Mouse (Mus musculus) lung, embryonic 14.5 days (tissue): ENCODE data around the gene Zfp541. TPM values are rescaled to one million over a fixed set of nuclear protein-coding genes. Genes with fewer than 3 reads are reported as not detected.

Experiments
- ATAC-seq: fragments of 200-750 bp; cut with Nextera tagmentation; 2 replicates; pipeline ENCODE4 v1.8.0; 2017; ENCODE audit warnings: mild to moderate bottlenecking, moderate TSS enrichment, moderate library complexity; ENCODE audit not compliant: insufficient read depth
- DNase-seq: peaks from one replicate; pipeline ENCODE4 v3.0.0-alpha.2; 2015
- H3K27ac ChIP-seq: fragments of 300-500 bp; sonication (generic); 2 replicates; pipeline ENCODE4 v1.5.1; 2014; ENCODE audit warnings: low read depth, mild to moderate bottlenecking, moderate library complexity
- H3K27me3 ChIP-seq: fragments of 300-500 bp; sonication (generic); 2 replicates; pipeline ENCODE4 v1.6.1; 2014; ENCODE audit warnings: low read length, control low read depth; ENCODE audit not compliant: insufficient read depth
- H3K36me3 ChIP-seq: fragments of 300-500 bp; sonication (generic); 2 replicates; pipeline ENCODE4 v1.6.1; 2014; ENCODE audit warnings: control low read depth; ENCODE audit not compliant: insufficient read depth
- H3K4me1 ChIP-seq: fragments of 300-500 bp; sonication (generic); 2 replicates; pipeline ENCODE4 v1.6.1; 2014; ENCODE audit warnings: antibody characterized with exemption, control low read depth; ENCODE audit not compliant: insufficient read depth
- H3K4me2 ChIP-seq: fragments of 300-500 bp; sonication (generic); 2 replicates; pipeline ENCODE4 v1.6.1; 2014; ENCODE audit warnings: mild to moderate bottlenecking
- H3K4me3 ChIP-seq: fragments of 300-500 bp; sonication (generic); 2 replicates; pipeline ENCODE4 v1.5.1; 2014; ENCODE audit warnings: low read depth, low read length
- H3K9ac ChIP-seq: fragments of 300-500 bp; sonication (generic); 2 replicates; pipeline ENCODE4 v1.6.1; 2014
- H3K9me3 ChIP-seq: fragments of 300-500 bp; sonication (generic); 2 replicates; pipeline ENCODE4 v1.6.1; 2016; ENCODE audit warnings: low read depth, low read length, control low read depth
- CTCF ChIP-seq: IDR thresholded peaks from 2 replicates; pipeline ENCODE4 v1.5.1; 2016; ENCODE audit warnings: antibody characterized with exemption, low read depth
- WGBS: fragments of 180-500 bp; shearing (Covaris S2); extraction: QIAGEN DNeasy Blood & Tissue Kit; methylation state at CpG from one replicate; pipeline ENCODE4 v1.1.7; 2014; 5-methylcytosine and 5-hydroxymethylcytosine counted together
- polyA plus RNA-seq: library from polyadenylated mRNA; unstranded; fragments of >200 nt; fragmentation: Nextera tagmentation; extraction: Ambion mirVana; gene quantifications from 2 replicates; pipeline ENCODE4 v1.2.1, GENCODE M21; 2014

The Zfp541 gene
- polyA plus RNA-seq, 1 experiment from 2014 or later: not detected

- Histone ChIP-seq H3K9ac (no peak overlapping the region), H3K36me3 (no peaks in the 10 kb centered on the region), H3K4me2 (no peak overlapping the region), H3K4me3 (no peak overlapping the region), H3K27me3 (no peaks in the 10 kb centered on the region), H3K4me1 (no peaks in the 10 kb centered on the region), H3K9me3 (no peaks in the 10 kb centered on the region), H3K27ac (no peak overlapping the region; the same call in 1 of the 2 replicates)
- no peak for ATAC-seq
- WGBS: 80% methylated on average over 5 of the region's 5 CpGs
- DNase-seq: no peak
- no peak for TF ChIP-seq CTCF
Measured at GRCm38 (mm10) chr7:16019256-16020094, 42.1 kb upstream of the Zfp541 start.

- Histone ChIP-seq H3K4me2 (no peak overlapping the region), H3K36me3 (0 out of 2 replicates have a peak, but pooled peaks cover 9% of the 10 kb centered on the region), H3K4me3 (no peak overlapping the region), H3K27ac (no peak overlapping the region), H3K4me1 (no peaks in the 10 kb centered on the region), H3K27me3 (no peaks in the 10 kb centered on the region), H3K9me3 (no peaks in the 10 kb centered on the region), H3K9ac (no peak overlapping the region)
- TF ChIP-seq CTCF: no peak
- no peak for ATAC-seq
- DNase-seq: no peak
- WGBS: 90% methylated on average over 8 of the region's 8 CpGs
Measured at GRCm38 (mm10) chr7:16024603-16025222, 36.9 kb upstream of the Zfp541 start.

- Histone ChIP-seq H3K4me1 (no peaks in the 10 kb centered on the region), H3K27me3 (no peaks in the 10 kb centered on the region), H3K4me2 (no peak overlapping the region), H3K4me3 (no peak overlapping the region), H3K9ac (no peak overlapping the region), H3K27ac (no peak overlapping the region), H3K36me3 (peaks cover 14% of the 10 kb centered on the region; the same call in 1 of the 2 replicates), H3K9me3 (no peaks in the 10 kb centered on the region)
- TF ChIP-seq CTCF: no peak
- DNase-seq (no peak), ATAC-seq (no peak)
- 78% methylated on average over 6 of the region's 6 CpGs for WGBS
Measured at GRCm38 (mm10) chr7:16028102-16028927, 33.3 kb upstream of the Zfp541 start.

- Histone ChIP-seq H3K9ac (no peak overlapping the region), H3K27me3 (no peaks in the 10 kb centered on the region), H3K4me3 (no peak overlapping the region), H3K4me1 (no peaks in the 10 kb centered on the region), H3K36me3 (peaks cover 14% of the 10 kb centered on the region; the same call in 1 of the 2 replicates), H3K9me3 (no peaks in the 10 kb centered on the region), H3K27ac (no peak overlapping the region), H3K4me2 (no peak overlapping the region)
- ATAC-seq (no peak), DNase-seq (no peak)
- TF ChIP-seq CTCF: no peak
- 88% methylated on average over 4 of the region's 4 CpGs for WGBS
Measured at GRCm38 (mm10) chr7:16031072-16031471, 30.5 kb upstream of the Zfp541 start.

GRCm38 (mm10) chr7:16033059-16033458, 28.6 kb upstream of the Zfp541 start:
- Histone ChIP-seq H3K27ac (no peak overlapping the region), H3K4me2 (no peak overlapping the region), H3K27me3 (no peaks in the 10 kb centered on the region), H3K4me3 (no peak overlapping the region), H3K9ac (no peak overlapping the region), H3K36me3 (peaks cover 9% of the 10 kb centered on the region; the same call in 1 of the 2 replicates), H3K9me3 (no peaks in the 10 kb centered on the region), H3K4me1 (no peaks in the 10 kb centered on the region)
- WGBS: 79% methylated on average over 1 of the region's 1 CpGs
- TF ChIP-seq CTCF: no peak
- no peak for ATAC-seq
- no peak for DNase-seq

- 89% methylated on average over 8 of the region's 8 CpGs for WGBS
- Histone ChIP-seq H3K27ac (no peak overlapping the region), H3K36me3 (peaks cover 4% of the 10 kb centered on the region; the same call in 1 of the 2 replicates), H3K9me3 (no peaks in the 10 kb centered on the region), H3K4me3 (no peak overlapping the region), H3K9ac (no peak overlapping the region), H3K4me1 (no peaks in the 10 kb centered on the region), H3K4me2 (no peak overlapping the region), H3K27me3 (no peaks in the 10 kb centered on the region)
- no peak for ATAC-seq
- no peak for TF ChIP-seq CTCF
- no peak for DNase-seq
Measured at GRCm38 (mm10) chr7:16033580-16034461, 27.8 kb upstream of the Zfp541 start.
